Mouse (Mus musculus): ENCODE data around the gene Trak1. TPM values are rescaled to one million over a fixed set of nuclear protein-coding genes. Genes with fewer than 3 reads are reported as not detected.

Trak1 gene
- polyA plus RNA-seq, 1 experiment from 2014 or later = 5.1 TPM

- Histone ChIP-seq H3K27ac (ENCODE audit: low read depth) (no peak overlapping the region), H3K27me3 (ENCODE audit: insufficient read depth, low read length) (peaks cover 9% of the 10 kb centered on the region; the same call in 1 of the 2 replicates), H3K36me3 (replicated peaks; ENCODE audit: insufficient read depth, low read length) (no peaks in the 10 kb centered on the region), H3K9me3 (ENCODE audit: low read length) (no peaks in the 10 kb centered on the region), H3K4me2 (ENCODE audit: low read depth, low read length) (no peak overlapping the region; the same call in 1 of the 2 replicates), H3K4me3 (ENCODE audit: low read depth, low read length) (no peak overlapping the region), H3K9ac (replicated peaks) (no peak overlapping the region), H3K4me1 (ENCODE audit: insufficient read depth) (peaks cover 41% of the 10 kb centered on the region)
- WGBS (ENCODE audit: insufficient replicate concordance) = 78% methylated on average over 19 of the region's 19 CpGs
- no peak for TF ChIP-seq CTCF (IDR thresholded peaks at IDR 0.05; ENCODE audit: low read depth)
- TF ChIP-seq EP300 (IDR thresholded peaks at IDR 0.05; ENCODE audit: low read depth) = no peak
- ATAC-seq = no peak
- DNase-seq = no peak
Observed at GRCm38 (mm10) chr9:121299976-121300570, 2.8 kb downstream of the Trak1 start.

GRCm38 (mm10) chr9:121301041-121301920, 4.0 kb downstream of the Trak1 start:
- TF ChIP-seq EP300 (IDR thresholded peaks at IDR 0.05; ENCODE audit: low read depth) (no peak), CTCF (IDR thresholded peaks at IDR 0.05; ENCODE audit: low read depth) (peak; percentile 35)
- Histone ChIP-seq H3K36me3 (replicated peaks; ENCODE audit: insufficient read depth, low read length) (no peaks in the 10 kb centered on the region), H3K9me3 (ENCODE audit: low read length) (no peaks in the 10 kb centered on the region), H3K4me3 (ENCODE audit: low read depth, low read length) (no peak overlapping the region), H3K27me3 (ENCODE audit: insufficient read depth, low read length) (peaks cover 7% of the 10 kb centered on the region; the same call in 1 of the 2 replicates), H3K4me2 (ENCODE audit: low read depth, low read length) (peak overlapping the region; percentile 46), H3K4me1 (ENCODE audit: insufficient read depth) (peaks cover 41% of the 10 kb centered on the region), H3K9ac (replicated peaks) (no peak overlapping the region), H3K27ac (ENCODE audit: low read depth) (no peak overlapping the region)
- 75% methylated on average over 22 of the region's 22 CpGs for WGBS (ENCODE audit: insufficient replicate concordance)
- ATAC-seq (no peak), DNase-seq (no peak)

GRCm38 (mm10) chr9:121302543-121302942, 5.2 kb downstream of the Trak1 start:
- 0 out of 2 replicates have a peak, but pooled peaks cover 3% of the 10 kb centered on the region for H3K36me3 ChIP-seq (replicated peaks; ENCODE audit: insufficient read depth, low read length)
- H3K4me2 ChIP-seq (ENCODE audit: low read depth, low read length) = no peak overlapping the region
- peak; percentile 53 for TF ChIP-seq CTCF (IDR thresholded peaks at IDR 0.05; ENCODE audit: low read depth)
- TF ChIP-seq EP300 (IDR thresholded peaks at IDR 0.05; ENCODE audit: low read depth) = no peak
- no peak overlapping the region for H3K9ac ChIP-seq (replicated peaks)
- no peaks in the 10 kb centered on the region for H3K9me3 ChIP-seq (ENCODE audit: low read length)
- no peaks in the 10 kb centered on the region for H3K27me3 ChIP-seq (ENCODE audit: insufficient read depth, low read length)
- peaks cover 37% of the 10 kb centered on the region for H3K4me1 ChIP-seq (ENCODE audit: insufficient read depth)
- no peak for ATAC-seq
- no peak overlapping the region for H3K4me3 ChIP-seq (ENCODE audit: low read depth, low read length)
- DNase-seq = no peak
- 75% methylated on average over 7 of the region's 8 CpGs for WGBS (ENCODE audit: insufficient replicate concordance)
- no peak overlapping the region for H3K27ac ChIP-seq (ENCODE audit: low read depth)

- 71% methylated on average over 6 of the region's 6 CpGs for WGBS (ENCODE audit: insufficient replicate concordance)
- Histone ChIP-seq H3K9me3 (ENCODE audit: low read length) (no peaks in the 10 kb centered on the region), H3K4me2 (ENCODE audit: low read depth, low read length) (no peak overlapping the region), H3K9ac (replicated peaks) (no peak overlapping the region), H3K27me3 (ENCODE audit: insufficient read depth, low read length) (no peaks in the 10 kb centered on the region), H3K4me3 (ENCODE audit: low read depth, low read length) (no peak overlapping the region), H3K36me3 (replicated peaks; ENCODE audit: insufficient read depth, low read length) (0 out of 2 replicates have a peak, but pooled peaks cover 3% of the 10 kb centered on the region), H3K27ac (ENCODE audit: low read depth) (no peak overlapping the region), H3K4me1 (ENCODE audit: insufficient read depth) (peaks cover 35% of the 10 kb centered on the region)
- TF ChIP-seq CTCF (IDR thresholded peaks at IDR 0.05; ENCODE audit: low read depth) (no peak), EP300 (IDR thresholded peaks at IDR 0.05; ENCODE audit: low read depth) (no peak)
- DNase-seq (no peak), ATAC-seq (no peak)
Observed at GRCm38 (mm10) chr9:121303086-121303485, 5.8 kb downstream of the Trak1 start.

- no peak for TF ChIP-seq CTCF (IDR thresholded peaks at IDR 0.05; ENCODE audit: low read depth)
- TF ChIP-seq EP300 (IDR thresholded peaks at IDR 0.05; ENCODE audit: low read depth) = no peak
- DNase-seq = no peak
- Histone ChIP-seq H3K4me3 (ENCODE audit: low read depth, low read length) (no peak overlapping the region), H3K27me3 (ENCODE audit: insufficient read depth, low read length) (no peaks in the 10 kb centered on the region), H3K27ac (ENCODE audit: low read depth) (no peak overlapping the region), H3K9me3 (ENCODE audit: low read length) (no peaks in the 10 kb centered on the region), H3K36me3 (replicated peaks; ENCODE audit: insufficient read depth, low read length) (0 out of 2 replicates have a peak, but pooled peaks cover 3% of the 10 kb centered on the region), H3K4me1 (ENCODE audit: insufficient read depth) (peaks cover 29% of the 10 kb centered on the region), H3K4me2 (ENCODE audit: low read depth, low read length) (no peak overlapping the region), H3K9ac (replicated peaks) (no peak overlapping the region)
- no peak for ATAC-seq
- WGBS (ENCODE audit: insufficient replicate concordance) = 75% methylated on average over 9 of the region's 9 CpGs
Observed at GRCm38 (mm10) chr9:121303748-121304147, 6.4 kb downstream of the Trak1 start.

DNA sequence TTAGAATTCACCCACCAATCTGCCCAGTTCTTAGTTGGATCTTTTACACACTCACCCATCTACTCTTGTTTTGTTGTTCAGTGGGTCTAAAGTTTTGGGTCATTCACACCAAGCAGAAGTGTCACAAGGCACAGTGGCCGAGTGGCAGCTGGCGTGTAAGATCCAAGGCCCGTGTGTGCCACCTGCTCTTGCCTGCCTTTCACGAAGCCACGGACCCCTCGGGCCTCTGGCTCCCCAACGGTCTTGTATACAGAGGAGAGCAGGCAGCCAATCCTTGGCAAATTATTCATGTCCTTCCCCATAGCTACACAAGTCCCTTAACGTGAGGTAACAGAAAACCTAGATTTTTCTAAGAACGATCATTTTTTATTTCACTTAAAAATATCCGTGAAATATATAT, 7.2 kb downstream of the Trak1 start:
- DNase-seq (no peak), ATAC-seq (no peak)
- Histone ChIP-seq H3K27me3 (ENCODE audit: insufficient read depth, low read length) (no peaks in the 10 kb centered on the region), H3K4me2 (ENCODE audit: low read depth, low read length) (no peak overlapping the region), H3K9ac (replicated peaks) (no peak overlapping the region), H3K4me1 (ENCODE audit: insufficient read depth) (peaks cover 23% of the 10 kb centered on the region), H3K9me3 (ENCODE audit: low read length) (no peaks in the 10 kb centered on the region), H3K4me3 (ENCODE audit: low read depth, low read length) (no peak overlapping the region), H3K36me3 (replicated peaks; ENCODE audit: insufficient read depth, low read length) (0 out of 2 replicates have a peak, but pooled peaks cover 3% of the 10 kb centered on the region), H3K27ac (ENCODE audit: low read depth) (no peak overlapping the region)
- TF ChIP-seq CTCF (IDR thresholded peaks at IDR 0.05; ENCODE audit: low read depth) (no peak), EP300 (IDR thresholded peaks at IDR 0.05; ENCODE audit: low read depth) (no peak)
- 77% methylated on average over 10 of the region's 10 CpGs for WGBS (ENCODE audit: insufficient replicate concordance)

Data from liver, postnatal 0 days (tissue).